Mouse (Mus musculus): Measurements from ENCODE around the gene Tspan18.
A peak's percentile ranks its signal among the peaks of the same experiment; 100 is the strongest.

Tspan18 gene

DNA sequence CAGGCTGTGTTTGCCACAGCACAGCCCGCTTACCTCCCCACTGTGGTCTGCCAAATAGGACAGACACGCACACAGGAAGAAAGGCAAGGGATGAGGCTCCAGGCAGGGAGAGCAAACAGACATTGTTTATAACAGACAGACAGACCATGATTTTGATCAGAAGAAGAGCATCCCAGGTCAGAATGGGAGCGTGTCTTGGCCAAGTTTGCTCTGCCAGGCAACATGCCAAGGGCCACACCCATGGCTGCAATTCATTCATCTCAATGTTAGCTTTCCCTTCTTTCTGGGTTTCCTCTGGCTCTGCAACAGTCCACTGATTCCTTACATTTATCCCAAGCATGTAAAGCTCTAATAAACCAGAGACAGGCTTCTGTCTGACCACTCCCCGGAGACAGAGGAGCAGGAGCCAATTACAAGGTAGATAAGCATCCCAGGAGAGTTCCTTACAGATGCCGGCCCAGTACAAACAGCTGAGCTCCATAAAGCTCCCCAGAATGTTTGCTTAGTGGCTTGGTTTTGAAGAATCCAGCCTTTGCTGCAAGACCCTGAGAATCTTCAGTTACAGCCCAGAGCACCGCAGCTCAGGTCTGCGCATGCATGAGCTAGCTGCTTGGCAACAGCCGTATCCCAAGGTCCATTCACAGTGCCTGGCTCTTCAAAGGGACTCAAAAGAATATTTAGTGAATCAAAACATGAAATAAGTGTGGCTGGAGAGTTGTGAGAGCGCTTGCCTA lies 5.2 kb upstream of the Tspan18 start:
- no peak for DNase-seq

DNA sequence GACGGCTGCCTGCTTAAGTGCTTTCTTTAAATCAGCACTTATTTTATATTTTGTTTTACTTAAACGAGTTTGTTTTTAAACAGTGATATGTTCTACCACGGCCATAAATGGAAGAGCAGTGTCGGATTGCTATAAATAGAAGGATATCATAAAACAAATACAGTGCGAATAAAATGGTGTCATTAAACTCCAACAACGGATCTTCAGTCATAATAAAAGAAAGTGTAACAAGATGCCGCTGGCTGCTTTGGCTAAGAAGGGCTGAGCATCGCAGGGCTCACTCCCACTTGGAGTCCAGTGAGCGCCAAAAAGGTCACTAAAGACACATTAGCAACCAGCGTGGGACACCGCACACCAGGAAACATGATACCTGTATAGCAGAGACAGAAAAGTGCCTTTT lies 1.7 kb upstream of the Tspan18 start:
- no peak for DNase-seq

- DNase-seq = peak; percentile 75
These were observed 976 bp downstream of the Tspan18 start for GRCm38 (mm10) chr2:93333241-93333816.

GRCm38 (mm10) chr2:93332277-93332676 lies 2.0 kb downstream of the Tspan18 start:
- DNase-seq = no peak

DNA sequence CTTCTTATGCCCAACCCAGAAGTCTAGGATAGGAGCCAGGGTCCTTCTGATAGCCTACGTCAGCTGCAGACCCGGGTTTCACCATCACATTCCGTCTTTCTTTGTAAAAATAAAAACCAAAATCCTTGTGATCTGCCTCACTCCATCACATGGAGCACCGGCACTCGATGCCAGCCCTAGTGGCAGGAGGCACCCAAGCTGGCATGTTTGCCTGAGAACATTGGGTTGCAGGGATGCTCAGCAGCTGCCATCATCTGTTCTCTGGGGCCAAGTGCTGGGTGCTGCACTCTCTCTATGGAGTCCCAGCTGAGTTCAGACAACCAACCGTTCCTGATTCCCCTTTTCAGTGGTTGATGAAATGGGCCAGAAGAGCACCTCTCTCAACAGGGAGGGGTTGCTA lies 3.2 kb downstream of the Tspan18 start:
- DNase-seq = no peak

DNA sequence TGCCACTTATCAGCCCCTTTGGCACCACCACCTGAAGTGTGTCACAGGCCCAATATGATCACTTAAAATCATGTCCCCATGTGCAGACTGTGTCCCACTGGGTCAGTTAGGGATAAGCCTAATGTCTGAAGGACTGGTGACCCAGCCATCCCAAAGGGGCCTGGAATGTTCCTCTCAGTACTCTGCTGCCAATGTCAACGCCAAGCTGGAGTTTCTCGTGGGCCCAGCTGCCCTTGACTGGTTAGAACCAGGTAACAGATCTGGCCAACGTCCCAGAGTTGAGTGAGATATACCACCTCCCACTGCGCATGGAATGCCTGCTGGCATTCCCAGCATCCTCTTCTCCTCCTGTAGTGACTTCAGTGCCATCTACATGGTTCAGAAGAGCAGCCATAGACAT lies 5.2 kb downstream of the Tspan18 start:
- no peak for DNase-seq

DNA sequence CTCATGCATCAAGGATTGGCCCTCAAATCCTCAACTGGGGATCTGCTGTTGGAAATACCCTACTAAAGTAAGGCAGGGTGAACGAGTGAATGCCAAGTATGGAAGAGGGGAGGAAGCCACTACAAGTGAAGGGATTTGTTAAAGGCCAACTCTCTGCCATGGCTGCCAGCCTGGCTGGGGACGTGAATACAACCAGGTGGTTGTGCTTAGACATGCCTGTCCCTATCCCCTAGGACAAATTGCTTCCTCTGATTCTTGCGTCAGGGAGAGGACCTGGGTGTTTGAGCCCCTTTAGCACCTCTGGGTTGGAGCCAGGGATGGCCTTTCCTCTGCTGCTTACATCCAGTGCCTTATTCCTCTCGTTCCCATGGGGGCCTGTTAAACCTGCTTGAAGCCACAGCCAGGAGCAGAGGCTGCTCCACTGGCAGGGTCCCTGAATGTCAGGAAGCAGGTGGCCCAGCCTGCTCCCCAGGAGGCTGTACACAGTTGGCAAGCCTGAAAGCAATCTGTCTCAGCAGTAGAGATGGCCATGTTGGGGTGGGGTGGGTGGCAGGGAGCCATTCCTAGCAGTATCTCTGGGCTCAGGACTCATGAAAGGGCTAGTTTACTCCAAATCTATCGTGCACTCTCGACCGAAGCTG lies 6.3 kb downstream of the Tspan18 start:
- no peak for DNase-seq

- DNase-seq = no peak
These were observed 9.6 kb downstream of the Tspan18 start for GRCm38 (mm10) chr2:93324681-93325080.

DNA sequence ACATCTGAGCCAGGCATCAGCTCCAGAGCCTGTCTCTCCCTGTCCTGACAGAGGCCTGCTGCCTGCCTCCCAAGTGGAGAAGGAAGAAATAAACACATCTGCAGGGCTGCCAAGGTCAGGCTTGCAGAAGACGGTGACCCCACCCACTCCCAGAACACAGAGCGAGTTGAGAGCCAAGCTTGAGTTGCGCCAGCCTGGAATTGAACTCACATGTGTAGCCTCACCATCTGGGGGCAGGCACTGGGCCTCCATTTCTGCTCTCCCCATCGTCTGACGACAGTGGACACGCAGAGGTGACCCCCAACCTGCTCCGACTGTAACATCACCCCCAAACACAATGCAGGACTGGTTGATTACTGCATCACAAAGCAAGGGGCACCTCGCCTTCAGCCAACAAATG lies 12.4 kb downstream of the Tspan18 start:
- no peak for DNase-seq

DNA sequence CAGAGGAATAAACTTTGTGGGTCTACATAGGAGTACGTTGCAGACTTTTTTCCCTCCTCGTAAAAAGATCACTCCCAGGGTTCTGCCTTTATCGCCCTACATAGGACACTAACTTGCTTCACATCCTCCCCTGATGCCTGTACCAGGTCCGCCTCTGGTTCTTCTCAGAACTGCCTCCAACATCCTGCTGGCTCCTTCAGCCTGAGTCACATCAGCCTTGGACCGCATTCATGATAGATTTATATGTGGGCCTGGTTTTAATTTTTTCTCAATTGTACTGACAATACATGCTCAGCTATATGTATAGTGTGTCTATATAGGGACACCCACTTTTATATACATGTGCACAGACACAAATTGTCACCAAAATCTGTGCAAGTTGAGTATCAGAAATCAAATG lies 14.0 kb downstream of the Tspan18 start:
- no peak for DNase-seq

DNA sequence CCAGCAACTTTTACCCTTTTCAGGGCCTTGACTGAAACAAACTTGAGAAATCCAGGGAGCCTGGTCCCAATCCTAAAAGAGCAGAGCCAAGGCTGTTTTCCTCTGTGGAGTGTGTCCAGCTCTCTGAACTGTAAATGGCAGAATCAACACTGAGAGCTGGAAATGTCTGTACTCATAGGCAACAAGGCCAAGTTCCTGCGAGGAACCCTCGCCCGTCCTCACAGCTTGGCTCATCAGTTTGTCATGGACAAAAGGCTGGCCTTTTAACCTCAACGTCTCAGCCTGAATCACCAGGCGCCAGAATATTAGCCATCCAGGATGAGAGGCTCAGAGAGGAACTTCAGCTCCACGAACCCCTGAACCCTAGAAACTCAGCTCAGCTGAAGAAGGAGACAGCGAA lies 14.7 kb downstream of the Tspan18 start:
- no peak for DNase-seq

- no peak for DNase-seq
These were observed 15.4 kb downstream of the Tspan18 start for GRCm38 (mm10) chr2:93318781-93319349.

DNA sequence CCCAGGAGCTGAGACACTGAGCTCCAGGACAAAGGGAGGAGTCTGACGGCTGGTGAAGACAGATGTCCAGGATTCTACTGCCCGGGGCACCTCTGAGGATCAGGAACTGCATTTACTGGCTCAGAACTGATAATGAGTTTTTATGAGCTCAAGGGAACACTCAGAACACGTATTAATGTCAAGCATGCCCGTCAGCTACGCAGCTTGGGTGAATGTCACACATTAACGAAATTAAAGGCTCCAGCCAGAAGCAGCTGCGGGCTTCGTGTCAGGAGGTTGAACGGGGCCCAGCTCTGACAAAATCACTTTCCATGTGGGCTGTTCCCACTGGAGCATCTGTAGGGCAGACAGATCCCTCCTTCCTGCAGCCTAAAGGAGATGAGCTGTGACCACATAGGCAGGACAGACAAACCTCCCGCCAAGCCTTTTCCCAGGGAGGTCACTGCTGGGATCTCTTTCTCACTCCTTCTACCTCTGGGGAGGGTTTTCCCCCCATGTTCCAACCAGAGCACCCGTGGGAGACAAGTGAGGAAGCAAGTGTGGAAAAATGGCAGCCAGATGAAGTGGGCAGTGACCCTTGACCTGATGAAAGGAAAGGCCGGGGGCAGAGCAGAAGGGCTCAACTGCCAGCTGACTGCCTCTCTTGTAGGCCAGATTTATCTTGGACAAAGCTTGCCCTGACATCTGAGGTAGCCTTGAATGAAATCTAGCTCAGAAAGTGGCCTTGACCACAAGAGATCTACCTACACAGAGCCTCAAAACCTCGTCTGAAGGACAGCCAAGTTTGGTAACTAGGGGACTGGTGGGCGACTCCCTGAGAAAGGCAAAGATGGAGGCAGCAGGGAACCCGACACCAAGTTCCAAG lies 20.3 kb downstream of the Tspan18 start:
- no peak for DNase-seq

GRCm38 (mm10) chr2:93312458-93312857 lies 21.8 kb downstream of the Tspan18 start:
- DNase-seq = no peak

GRCm38 (mm10) chr2:93309724-93310413 lies 24.4 kb downstream of the Tspan18 start:
- no peak for DNase-seq

- no peak for DNase-seq
These were observed 27.4 kb downstream of the Tspan18 start for GRCm38 (mm10) chr2:93306898-93307297.

DNA sequence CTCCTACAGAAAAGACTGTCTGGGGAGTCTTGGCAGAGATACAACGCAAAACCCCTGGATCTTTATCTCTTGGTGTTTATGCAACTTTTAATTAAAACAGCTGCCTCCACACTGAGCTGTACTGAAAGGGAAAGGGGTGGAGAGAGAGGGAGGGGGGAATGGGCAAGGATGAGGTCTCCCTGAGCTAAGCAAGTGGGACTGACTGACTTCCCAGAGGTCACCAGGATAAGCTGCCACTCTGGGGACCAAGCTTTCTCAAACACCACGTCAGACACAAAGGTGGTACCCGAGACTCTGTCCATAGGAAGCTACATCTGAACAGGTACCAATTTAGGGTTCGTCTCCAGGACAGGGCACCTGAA lies 30.1 kb downstream of the Tspan18 start:
- DNase-seq = no peak

GRCm38 (mm10) chr2:93303585-93304272 lies 30.6 kb downstream of the Tspan18 start:
- no peak for DNase-seq

GRCm38 (mm10) chr2:93303260-93303584 lies 31.1 kb downstream of the Tspan18 start:
- DNase-seq = no peak

DNA sequence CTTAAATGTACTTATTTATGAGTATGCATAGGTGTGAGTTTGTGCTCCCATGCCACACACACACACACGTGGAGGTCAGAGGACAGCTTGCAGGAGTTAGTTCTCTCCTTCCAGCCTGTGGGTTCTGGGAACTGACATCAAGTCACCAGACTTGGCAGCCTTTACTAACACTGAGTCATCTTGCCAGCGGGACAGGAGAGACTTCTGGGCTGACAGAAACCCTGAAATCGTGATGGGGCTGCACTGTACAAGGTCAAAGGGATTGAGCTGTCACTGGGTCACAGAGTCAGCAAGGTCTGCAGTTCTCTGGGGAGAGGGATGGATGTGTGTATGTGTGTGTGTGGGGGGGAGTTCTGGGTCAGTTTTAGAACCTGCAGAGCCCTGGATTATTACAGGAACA lies 36.6 kb downstream of the Tspan18 start:
- no peak for DNase-seq

DNA sequence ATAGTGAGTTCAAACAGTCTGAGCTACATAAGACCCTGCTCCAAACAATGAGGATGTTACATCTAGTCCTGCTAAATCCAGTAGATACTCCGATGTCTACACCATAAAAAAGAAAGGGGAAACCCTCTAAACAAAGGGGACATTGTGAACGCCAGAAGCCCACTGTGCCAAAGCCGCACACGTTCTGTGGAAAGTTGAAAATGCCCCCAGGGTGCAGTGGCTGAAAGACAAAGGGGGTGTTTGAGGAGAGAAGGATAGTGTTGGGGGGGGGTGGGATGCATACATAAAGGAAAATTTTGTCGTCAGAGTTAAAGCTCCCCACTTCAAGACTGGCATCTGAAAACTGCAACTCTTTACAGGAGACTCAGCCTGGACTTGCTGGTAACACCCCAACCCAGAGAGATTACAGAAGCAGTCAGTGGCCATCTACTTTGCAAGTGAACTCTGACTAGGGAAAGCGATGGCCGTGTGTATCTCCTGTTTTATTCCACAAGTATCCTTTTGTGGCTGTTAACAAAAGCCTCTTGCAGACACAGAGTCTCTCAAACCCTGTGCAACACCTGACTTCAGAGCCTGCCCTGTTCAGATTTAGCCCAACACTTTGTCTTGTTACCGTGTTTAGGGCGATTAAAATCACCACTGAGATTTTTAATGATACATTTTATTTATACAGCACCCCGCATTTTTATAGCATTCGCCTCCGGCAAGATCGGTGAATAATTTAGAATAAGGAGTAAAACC lies 42.9 kb downstream of the Tspan18 start:
- DNase-seq = no peak

Data from right cerebral cortex, postnatal 25 days (tissue).